Mouse (Mus musculus): Measurements from ENCODE around the gene Camk1d. TPM values are rescaled to one million over a fixed set of nuclear protein-coding genes. Genes with fewer than 3 reads are reported as not detected.

The Camk1d gene
- polyA plus RNA-seq, 1 experiment from 2014 or later: 0.59 TPM

- H3K4me1 ChIP-seq: no peaks in the 10 kb centered on the region
- no peak for DNase-seq (ENCODE audit: low spot score)
- no peaks in the 10 kb centered on the region for H3K36me3 ChIP-seq (replicated peaks)
- H3K27ac ChIP-seq (replicated peaks): no peak overlapping the region
- no peak overlapping the region for H3K4me3 ChIP-seq
- H3K9me3 ChIP-seq: no peaks in the 10 kb centered on the region
- WGBS: 90% methylated on average over 6 of the region's 6 CpGs
- H3K27me3 ChIP-seq (replicated peaks; ENCODE audit: low read depth, poor library complexity, severe bottlenecking): no peaks in the 10 kb centered on the region
These were observed 65.6 kb downstream of the Camk1d start for GRCm38 (mm10) chr2:5648764-5649163.

DNA sequence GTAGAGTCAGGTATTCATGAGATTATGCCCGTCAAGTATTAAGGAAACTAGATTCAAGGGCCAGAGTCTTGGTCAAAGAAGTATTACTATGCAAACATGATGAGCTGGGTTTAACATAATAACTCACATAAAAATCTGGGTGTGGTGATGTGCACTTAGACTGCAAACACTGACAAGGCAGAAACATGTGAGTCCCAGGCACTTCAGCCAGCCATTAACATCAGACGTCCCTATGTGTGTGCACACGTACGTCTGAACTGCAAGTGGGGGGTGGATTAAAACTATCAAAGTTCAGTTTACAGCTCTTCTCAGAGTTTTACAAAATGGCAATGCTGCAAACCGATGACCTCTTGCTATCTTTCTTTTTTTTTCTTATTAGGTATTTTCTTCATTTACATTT lies 68.0 kb downstream of the Camk1d start:
- 90% methylated on average over 5 of the region's 5 CpGs for WGBS
- no peaks in the 10 kb centered on the region for H3K36me3 ChIP-seq (replicated peaks)
- no peak for DNase-seq (ENCODE audit: low spot score)
- H3K4me3 ChIP-seq: no peak overlapping the region
- no peaks in the 10 kb centered on the region for H3K4me1 ChIP-seq
- H3K9me3 ChIP-seq: no peaks in the 10 kb centered on the region
- H3K27ac ChIP-seq (replicated peaks): no peak overlapping the region
- no peaks in the 10 kb centered on the region for H3K27me3 ChIP-seq (replicated peaks; ENCODE audit: low read depth, poor library complexity, severe bottlenecking)

GRCm38 (mm10) chr2:5645584-5645983 lies 68.7 kb downstream of the Camk1d start:
- Histone ChIP-seq H3K36me3 (replicated peaks) (no peaks in the 10 kb centered on the region), H3K4me3 (no peak overlapping the region), H3K27ac (replicated peaks) (no peak overlapping the region), H3K4me1 (no peaks in the 10 kb centered on the region), H3K27me3 (replicated peaks; ENCODE audit: low read depth, poor library complexity, severe bottlenecking) (no peaks in the 10 kb centered on the region), H3K9me3 (no peaks in the 10 kb centered on the region)
- no peak for DNase-seq (ENCODE audit: low spot score)
- 81% methylated on average over 2 of the region's 2 CpGs for WGBS

GRCm38 (mm10) chr2:5643937-5644336 lies 70.4 kb downstream of the Camk1d start:
- Histone ChIP-seq H3K4me3 (no peak overlapping the region), H3K36me3 (replicated peaks) (no peaks in the 10 kb centered on the region), H3K27me3 (replicated peaks; ENCODE audit: low read depth, poor library complexity, severe bottlenecking) (no peaks in the 10 kb centered on the region), H3K9me3 (no peaks in the 10 kb centered on the region), H3K4me1 (no peaks in the 10 kb centered on the region), H3K27ac (replicated peaks) (no peak overlapping the region)
- 86% methylated on average over 3 of the region's 3 CpGs for WGBS
- DNase-seq (ENCODE audit: low spot score): no peak

- no peak overlapping the region for H3K27ac ChIP-seq (replicated peaks)
- no peaks in the 10 kb centered on the region for H3K4me1 ChIP-seq
- no peaks in the 10 kb centered on the region for H3K36me3 ChIP-seq (replicated peaks)
- WGBS: 77% methylated on average over 7 of the region's 7 CpGs
- DNase-seq (ENCODE audit: low spot score): no peak
- no peaks in the 10 kb centered on the region for H3K9me3 ChIP-seq
- H3K27me3 ChIP-seq (replicated peaks; ENCODE audit: low read depth, poor library complexity, severe bottlenecking): no peaks in the 10 kb centered on the region
- H3K4me3 ChIP-seq: no peak overlapping the region
These were observed 71.1 kb downstream of the Camk1d start for GRCm38 (mm10) chr2:5643226-5643625.

GRCm38 (mm10) chr2:5642624-5643023 lies 71.7 kb downstream of the Camk1d start:
- WGBS: 53% methylated on average over 5 of the region's 5 CpGs
- Histone ChIP-seq H3K36me3 (replicated peaks) (no peaks in the 10 kb centered on the region), H3K9me3 (no peaks in the 10 kb centered on the region), H3K4me1 (no peaks in the 10 kb centered on the region), H3K27me3 (replicated peaks; ENCODE audit: low read depth, poor library complexity, severe bottlenecking) (no peaks in the 10 kb centered on the region), H3K27ac (replicated peaks) (no peak overlapping the region), H3K4me3 (no peak overlapping the region)
- DNase-seq (ENCODE audit: low spot score): no peak

DNA sequence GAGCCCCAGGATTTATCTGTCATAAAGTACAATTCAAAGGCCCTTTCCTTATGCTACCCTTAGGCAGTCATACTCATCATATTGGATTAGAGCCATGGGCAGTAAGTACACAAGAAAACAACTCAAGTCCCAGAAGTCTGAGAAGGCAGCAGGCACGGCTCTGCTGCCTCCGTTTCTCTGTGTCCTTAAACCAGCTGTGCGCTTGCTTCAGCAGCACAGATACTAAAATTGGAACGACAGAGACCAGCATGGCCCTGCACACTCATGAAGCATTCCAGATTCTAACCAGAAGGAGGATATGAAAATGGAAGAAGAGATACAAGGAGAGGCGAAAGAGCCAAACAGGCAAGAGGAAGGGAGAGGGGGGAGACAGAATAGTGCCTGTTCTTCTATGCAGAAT lies 72.6 kb downstream of the Camk1d start:
- 78% methylated on average over 5 of the region's 5 CpGs for WGBS
- Histone ChIP-seq H3K9me3 (no peaks in the 10 kb centered on the region), H3K4me1 (no peaks in the 10 kb centered on the region), H3K4me3 (no peak overlapping the region), H3K27ac (replicated peaks) (no peak overlapping the region), H3K27me3 (replicated peaks; ENCODE audit: low read depth, poor library complexity, severe bottlenecking) (no peaks in the 10 kb centered on the region), H3K36me3 (replicated peaks) (no peaks in the 10 kb centered on the region)
- no peak for DNase-seq (ENCODE audit: low spot score)

DNA sequence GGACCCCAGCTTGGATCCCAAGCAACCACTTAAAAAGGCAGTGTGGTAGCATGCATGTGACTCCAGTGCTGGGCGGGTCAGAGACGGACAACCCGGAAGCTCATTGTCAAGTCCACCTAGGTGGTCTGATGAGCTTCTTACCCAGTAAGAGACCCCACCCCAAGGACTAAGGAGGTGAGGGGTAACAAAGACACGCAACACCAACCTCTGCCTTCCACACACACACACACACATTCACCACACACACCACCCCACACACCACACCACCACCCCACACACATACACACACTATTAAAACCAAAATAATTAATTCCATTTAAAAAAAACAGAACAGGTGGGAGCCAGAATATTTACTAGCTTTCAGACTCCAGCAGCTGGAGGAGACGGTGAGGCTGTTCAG lies 73.7 kb downstream of the Camk1d start:
- H3K4me3 ChIP-seq: no peak overlapping the region
- no peaks in the 10 kb centered on the region for H3K4me1 ChIP-seq
- 88% methylated on average over 5 of the region's 5 CpGs for WGBS
- H3K9me3 ChIP-seq: no peaks in the 10 kb centered on the region
- DNase-seq (ENCODE audit: low spot score): no peak
- H3K27me3 ChIP-seq (replicated peaks; ENCODE audit: low read depth, poor library complexity, severe bottlenecking): no peaks in the 10 kb centered on the region
- H3K27ac ChIP-seq (replicated peaks): no peak overlapping the region
- H3K36me3 ChIP-seq (replicated peaks): no peaks in the 10 kb centered on the region

- Histone ChIP-seq H3K4me1 (no peaks in the 10 kb centered on the region), H3K27me3 (replicated peaks; ENCODE audit: low read depth, poor library complexity, severe bottlenecking) (no peaks in the 10 kb centered on the region), H3K27ac (replicated peaks) (no peak overlapping the region), H3K4me3 (no peak overlapping the region), H3K9me3 (no peaks in the 10 kb centered on the region), H3K36me3 (replicated peaks) (no peaks in the 10 kb centered on the region)
- 91% methylated on average over 14 of the region's 14 CpGs for WGBS
- no peak for DNase-seq (ENCODE audit: low spot score)
These were observed 77.2 kb downstream of the Camk1d start for GRCm38 (mm10) chr2:5636801-5637742.

- H3K9me3 ChIP-seq: no peaks in the 10 kb centered on the region
- H3K27ac ChIP-seq (replicated peaks): no peak overlapping the region
- H3K36me3 ChIP-seq (replicated peaks): no peaks in the 10 kb centered on the region
- DNase-seq (ENCODE audit: low spot score): no peak
- no peaks in the 10 kb centered on the region for H3K27me3 ChIP-seq (replicated peaks; ENCODE audit: low read depth, poor library complexity, severe bottlenecking)
- H3K4me1 ChIP-seq: no peaks in the 10 kb centered on the region
- H3K4me3 ChIP-seq: no peak overlapping the region
- WGBS: 90% methylated on average over 6 of the region's 6 CpGs
These were observed 82.0 kb downstream of the Camk1d start for GRCm38 (mm10) chr2:5632355-5632684.

DNA sequence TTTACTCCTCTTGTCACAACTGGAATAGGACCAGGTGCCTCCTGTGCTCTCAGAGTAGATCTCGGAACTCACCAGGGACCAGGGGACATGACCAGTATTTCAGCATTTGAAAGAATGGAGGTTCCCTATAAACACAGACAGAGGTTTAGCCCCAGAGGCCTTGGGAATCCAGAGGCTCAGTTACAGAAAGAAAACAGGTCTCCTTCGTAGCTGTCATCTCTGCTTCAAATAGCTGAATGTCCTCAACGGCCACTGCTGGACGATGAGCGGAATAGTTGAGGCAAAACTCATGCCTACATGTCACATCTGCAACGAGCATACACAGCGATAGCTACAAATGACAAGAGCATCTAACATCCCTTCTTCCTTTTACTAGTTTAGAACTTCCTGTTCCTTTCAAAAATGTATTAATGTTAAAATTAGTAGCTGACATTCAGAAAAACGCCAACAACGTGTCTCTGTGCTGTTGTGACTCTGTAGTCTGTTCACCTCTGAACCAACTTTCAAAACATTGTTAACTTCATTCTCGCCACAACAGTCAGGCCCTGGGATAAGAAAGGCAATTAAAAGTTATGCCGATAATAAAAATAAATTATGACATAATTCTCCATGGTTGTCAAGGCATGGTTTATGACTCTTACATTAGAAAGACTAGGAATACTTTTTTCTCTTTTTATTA lies 82.5 kb downstream of the Camk1d start:
- 88% methylated on average over 11 of the region's 11 CpGs for WGBS
- Histone ChIP-seq H3K27me3 (replicated peaks; ENCODE audit: low read depth, poor library complexity, severe bottlenecking) (no peaks in the 10 kb centered on the region), H3K4me1 (no peaks in the 10 kb centered on the region), H3K27ac (replicated peaks) (no peak overlapping the region), H3K4me3 (no peak overlapping the region), H3K9me3 (no peaks in the 10 kb centered on the region), H3K36me3 (replicated peaks) (no peaks in the 10 kb centered on the region)
- DNase-seq (ENCODE audit: low spot score): no peak

DNA sequence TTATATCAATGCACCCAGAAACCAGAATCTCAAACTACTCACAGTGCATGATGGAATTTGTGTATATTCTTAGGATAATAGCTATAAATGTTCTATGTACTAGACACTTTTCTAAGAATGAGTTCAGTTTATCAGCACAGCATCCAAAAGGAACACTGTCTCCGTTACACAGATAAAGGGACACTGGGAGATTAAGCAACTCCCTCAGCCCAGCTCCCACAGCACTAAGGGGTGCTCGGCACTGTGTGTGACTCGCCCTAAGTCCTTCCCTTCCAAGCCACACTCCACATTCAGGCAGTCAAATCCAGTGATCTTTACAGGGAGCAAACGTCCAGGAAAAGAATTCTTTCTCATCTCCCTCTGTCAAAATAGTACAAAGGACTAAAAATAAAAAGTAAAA lies 83.6 kb downstream of the Camk1d start:
- no peak overlapping the region for H3K27ac ChIP-seq (replicated peaks)
- no peak overlapping the region for H3K4me3 ChIP-seq
- no peaks in the 10 kb centered on the region for H3K36me3 ChIP-seq (replicated peaks)
- DNase-seq (ENCODE audit: low spot score): no peak
- H3K9me3 ChIP-seq: no peaks in the 10 kb centered on the region
- WGBS: 66% methylated on average over 4 of the region's 4 CpGs
- H3K27me3 ChIP-seq (replicated peaks; ENCODE audit: low read depth, poor library complexity, severe bottlenecking): no peaks in the 10 kb centered on the region
- no peaks in the 10 kb centered on the region for H3K4me1 ChIP-seq

DNA sequence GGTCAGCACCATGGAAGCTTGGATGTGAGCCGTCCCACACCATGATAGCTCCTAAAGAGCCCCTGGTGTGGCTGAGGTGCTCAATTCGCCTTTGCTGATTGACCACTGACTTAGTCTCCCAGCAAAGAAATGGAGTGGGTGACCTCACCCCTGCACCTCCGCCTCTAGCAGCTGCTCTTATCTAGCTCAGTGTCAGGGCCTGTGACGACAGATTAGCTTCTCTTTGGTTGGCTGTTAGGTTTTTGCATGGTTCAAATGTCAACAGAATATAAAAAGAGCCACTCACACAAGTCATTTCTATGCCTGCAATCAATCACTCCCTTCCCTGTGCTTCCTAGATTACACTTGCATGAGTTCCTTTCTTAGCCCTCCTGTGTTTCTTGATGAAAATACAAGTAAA lies 89.9 kb downstream of the Camk1d start:
- H3K4me3 ChIP-seq: no peak overlapping the region
- H3K27me3 ChIP-seq (replicated peaks; ENCODE audit: low read depth, poor library complexity, severe bottlenecking): no peaks in the 10 kb centered on the region
- no peaks in the 10 kb centered on the region for H3K9me3 ChIP-seq
- H3K27ac ChIP-seq (replicated peaks): no peak overlapping the region
- DNase-seq (ENCODE audit: low spot score): no peak
- H3K36me3 ChIP-seq (replicated peaks): no peaks in the 10 kb centered on the region
- WGBS: 71% methylated on average over 4 of the region's 4 CpGs
- H3K4me1 ChIP-seq: no peaks in the 10 kb centered on the region
